Mouse (Mus musculus) cortical plate, adult 2 months (tissue): Measurements from ENCODE around the gene Isy1.

Experiments used
- CTCF ChIP-seq: fragments of 200-500 bp; IDR thresholded peaks from 2 replicates; pipeline ENCODE4 v1.5.1; 2011; ENCODE audit warnings: mild to moderate bottlenecking, control low read depth, low read length; ENCODE audit not compliant: insufficient read depth; ENCODE audit errors: extremely low read depth
- POLR2A ChIP-seq: fragments of 200-500 bp; IDR thresholded peaks from 2 replicates; pipeline ENCODE4 v1.6.1; 2011; ENCODE audit warnings: mild to moderate bottlenecking, low read length, control low read depth; ENCODE audit not compliant: insufficient read depth; ENCODE audit errors: extremely low read depth

GRCm38 (mm10) chr6:87835695-87836094 is 2.9 kb downstream of the Isy1 start, which contains the start of gene Gm45140:
- TF ChIP-seq POLR2A (no peak), CTCF (no peak)
